Comparison of ENCODE assay signal across 7 mouse cellular contexts in the genomic region with DNA sequence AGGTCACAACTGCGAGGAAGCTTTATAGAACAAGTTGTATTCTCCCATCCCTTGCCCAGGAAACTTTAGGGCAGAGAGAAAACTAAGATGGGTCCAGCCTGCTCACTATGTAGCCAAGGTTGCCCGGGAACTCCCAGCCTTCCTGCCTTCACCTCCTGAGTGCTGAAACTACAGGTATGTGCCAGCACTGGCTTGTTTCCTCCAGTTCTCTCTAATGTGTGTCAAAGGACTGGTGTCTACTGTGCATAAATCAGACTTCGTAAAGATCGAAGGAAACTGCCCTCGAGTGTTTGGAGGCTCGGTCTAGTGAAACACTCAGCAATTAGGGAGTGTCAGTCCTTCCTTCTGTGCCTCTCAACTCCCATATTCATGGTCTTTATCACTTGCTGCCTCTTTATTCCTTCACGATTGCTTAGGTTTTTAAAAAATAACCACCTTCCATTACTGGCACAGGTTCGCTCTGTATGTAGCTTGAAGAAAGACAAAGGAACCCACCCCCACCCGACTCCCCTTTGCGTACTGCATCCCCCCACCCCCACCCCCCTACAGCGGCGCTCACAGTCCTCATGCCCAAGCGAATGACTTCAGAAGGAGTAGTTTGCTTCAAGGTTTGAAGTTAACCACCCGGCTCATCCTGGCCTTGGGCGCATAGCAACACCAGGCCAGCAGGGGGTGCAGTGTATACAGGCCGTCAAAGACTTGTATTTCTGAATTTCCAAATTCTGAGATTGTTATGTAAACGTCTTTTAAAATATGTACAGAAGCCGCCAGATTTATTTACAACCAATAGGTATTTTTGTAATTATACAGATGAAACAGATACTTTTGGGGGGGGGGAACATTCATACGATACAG. TPM values are rescaled to one million over a fixed set of nuclear protein-coding genes. Genes with fewer than 3 reads are reported as not detected.
DNase-seq lines count a peak whose midpoint lies in the region; ATAC-seq and TF ChIP-seq lines count a peak whose summit lies in the region.

No protein-coding gene starts in this region.

- DNase-seq in adrenal gland, adult 2 months, result peak; percentile 81
- peak; percentile 81 for DNase-seq in embryo, embryonic 11 days
- peak; percentile 61 to 78 for DNase-seq in heart, adult 2 months
- peak; percentile 63 to 77 for DNase-seq in kidney, adult 8-10 months
- DNase-seq in spleen, postnatal 10 days (ENCODE audit: low spot score in 2 of 2), result peak; percentile 22 to 81

- H3K4me3 ChIP-seq in heart, adult 2 months, result peak overlapping the region; percentile 42
- no peak overlapping the region for H3K4me3 ChIP-seq in limb, embryonic 13.5 days
- peak overlapping the region; percentile 39 for H3K4me3 ChIP-seq in midbrain, embryonic 15.5 days

- H3K4me1 ChIP-seq in heart, adult 2 months (ENCODE audit: control insufficient read depth, insufficient read depth, low read length), result no peaks in the 10 kb centered on the region
- peaks cover 24% of the 10 kb centered on the region for H3K4me1 ChIP-seq in limb, embryonic 13.5 days
- H3K4me1 ChIP-seq in midbrain, embryonic 15.5 days, result peaks cover 15% of the 10 kb centered on the region

- no peaks in the 10 kb centered on the region for H3K9me3 ChIP-seq in limb, embryonic 13.5 days
- no peaks in the 10 kb centered on the region for H3K9me3 ChIP-seq in midbrain, embryonic 15.5 days

- H3K27ac ChIP-seq in heart, adult 2 months, result no peak overlapping the region
- no peak overlapping the region for H3K27ac ChIP-seq in limb, embryonic 13.5 days
- no peak overlapping the region for H3K27ac ChIP-seq in midbrain, embryonic 15.5 days

- WGBS in heart, adult 2 months, result 32% methylated on average over 19 of the region's 19 CpGs
- WGBS in limb, embryonic 13.5 days, result 31% methylated on average over 19 of the region's 19 CpGs
- WGBS in midbrain, embryonic 15.5 days, result 37% methylated on average over 19 of the region's 19 CpGs

- no peaks in the 10 kb centered on the region for H3K79me2 ChIP-seq in heart, adult 2 months (replicated peaks; ENCODE audit: control insufficient read depth, insufficient read depth, low read length)

- TF ChIP-seq EP300 in heart, adult 2 months (IDR thresholded peaks at IDR 0.05; ENCODE audit: insufficient read depth, low read depth, low read length), result 0 out of 2 replicates have a peak, but pooled peaks have one; percentile 22

- no peak; the same call in 1 of the 2 replicates for ATAC-seq in limb, embryonic 13.5 days (ENCODE audit: low FRiP score, low read depth)
- peak; percentile 65; the same call in 1 of the 2 replicates for ATAC-seq in midbrain, embryonic 15.5 days (replicated peaks)

- peak overlapping the region; percentile 60 for H3K4me2 ChIP-seq in limb, embryonic 13.5 days (replicated peaks)
- H3K4me2 ChIP-seq in midbrain, embryonic 15.5 days, result peak overlapping the region; percentile 84

- TF ChIP-seq POLR2A in heart, adult 2 months (IDR thresholded peaks at IDR 0.05; ENCODE audit: insufficient read depth, low read depth, low read length), result no peak

- TF ChIP-seq CTCF in heart, adult 2 months (IDR thresholded peaks at IDR 0.05), result peak; percentile 75

- H3K9ac ChIP-seq in heart, adult 2 months (ENCODE audit: low read depth, low read length), result no peak overlapping the region
- no peak overlapping the region for H3K9ac ChIP-seq in limb, embryonic 13.5 days
- H3K9ac ChIP-seq in midbrain, embryonic 15.5 days, result no peak overlapping the region

- intact Hi-C loops in heart, adult 2 months (cut with DNase I), result loop anchor here (1.0 to 10.0 kb wide), 4 partner anchors 120 to 1108 kb away; a partner anchor contains a TSS

- H3K27me3 ChIP-seq in heart, adult 2 months (ENCODE audit: control insufficient read depth, insufficient read depth, low read length), result no peaks in the 10 kb centered on the region
- H3K27me3 ChIP-seq in limb, embryonic 13.5 days, result no peaks in the 10 kb centered on the region
- no peaks in the 10 kb centered on the region for H3K27me3 ChIP-seq in midbrain, embryonic 15.5 days (replicated peaks)

- no peaks in the 10 kb centered on the region for H3K36me3 ChIP-seq in heart, adult 2 months (ENCODE audit: control insufficient read depth, insufficient read depth, low read length)
- no peaks in the 10 kb centered on the region for H3K36me3 ChIP-seq in limb, embryonic 13.5 days
- H3K36me3 ChIP-seq in midbrain, embryonic 15.5 days (replicated peaks), result no peaks in the 10 kb centered on the region

RNA-seq across cellular contexts. Expression of a gene that starts 24.6 kb away (rescaled TPM):
- total RNA-seq in adrenal gland, adult 2 months (2021), result under 1 TPM; 0.29 to 0.48 TPM
- 0.06 and 0.08 TPM in 2 replicates for polyA plus RNA-seq in adrenal gland, adult 2 months (2012; rRNA removed)
- total RNA-seq in heart, adult 2 months (2021), result not detected
- polyA plus RNA-seq in heart, adult 2 months (2012; rRNA removed), result 0.08 TPM in 1 of 2 replicates, not detected in the other
- polyA plus RNA-seq in limb, embryonic 13.5 days (2015; fragmentation: Nextera tagmentation; extraction: Ambion mirVana), result 0.38 and 0.47 TPM in 2 replicates
- 1.3 and 1.8 TPM in 2 replicates for polyA plus RNA-seq in midbrain, embryonic 15.5 days (2015; fragmentation: Nextera tagmentation; extraction: Ambion mirVana)

RNA-seq across cellular contexts. Expression of a gene that starts 25.7 kb away (rescaled TPM):
- total RNA-seq in adrenal gland, adult 2 months (2021), result 1 to 10 TPM; 2.5 to 4.0 TPM
- polyA plus RNA-seq in adrenal gland, adult 2 months (2012; rRNA removed), result 8.7 and 14.6 TPM in 2 replicates
- not detected for total RNA-seq in heart, adult 2 months (2021)
- 0.82 and 3.1 TPM in 2 replicates for polyA plus RNA-seq in heart, adult 2 months (2012; rRNA removed)
- 0.72 TPM in 1 of 2 replicates, not detected in the other for polyA plus RNA-seq in limb, embryonic 13.5 days (2015; fragmentation: Nextera tagmentation; extraction: Ambion mirVana)
- 0.40 and 0.80 TPM in 2 replicates for polyA plus RNA-seq in midbrain, embryonic 15.5 days (2015; fragmentation: Nextera tagmentation; extraction: Ambion mirVana)

RNA-seq across cellular contexts. Expression of a gene that starts 47.8 kb away (rescaled TPM):
- 10 to 100 TPM; 76.1 to 77.6 TPM for total RNA-seq in adrenal gland, adult 2 months (2021)
- 3.5 and 4.4 TPM in 2 replicates for polyA plus RNA-seq in adrenal gland, adult 2 months (2012; rRNA removed)
- 10 to 100 TPM; 46.7 to 49.1 TPM for total RNA-seq in heart, adult 2 months (2021)
- polyA plus RNA-seq in heart, adult 2 months (2012; rRNA removed), result 18.6 and 40.5 TPM in 2 replicates
- polyA plus RNA-seq in limb, embryonic 13.5 days (2015; fragmentation: Nextera tagmentation; extraction: Ambion mirVana), result 137 and 138 TPM in 2 replicates
- polyA plus RNA-seq in midbrain, embryonic 15.5 days (2015; fragmentation: Nextera tagmentation; extraction: Ambion mirVana), result 149 and 154 TPM in 2 replicates
